In genomic region chr7:59228866-59229182, GRCm38 (mm10) we compare ENCODE assay signal across 8 mouse cellular contexts. TPM values are rescaled to one million over a fixed set of nuclear protein-coding genes. Genes with fewer than 3 reads are reported as not detected.
DNase-seq lines count a peak whose midpoint lies in the region; ATAC-seq lines count a peak whose summit lies in the region.

No protein-coding gene starts in this region.

- peak; percentile 73 for ATAC-seq in heart, embryonic 16.5 days (replicated peaks; ENCODE audit: extremely low read depth, insufficient read depth, low FRiP score)
- peak; percentile 83 for ATAC-seq in hindbrain, embryonic 12.5 days (ENCODE audit: low FRiP score)
- ATAC-seq in midbrain, embryonic 12.5 days (ENCODE audit: low FRiP score, low read depth): peak; percentile 74
- ATAC-seq in granulocyte monocyte progenitor cell, adult 5-6 weeks (replicated peaks; ENCODE audit: poor library complexity, severe bottlenecking): no peak

- H3K4me3 ChIP-seq in heart, embryonic 16.5 days (ENCODE audit: low read length): peak overlapping the region; percentile 98
- H3K4me3 ChIP-seq in hindbrain, embryonic 12.5 days: peak overlapping the region; percentile 78
- peak overlapping the region; percentile 98 for H3K4me3 ChIP-seq in midbrain, embryonic 12.5 days

- no peak for DNase-seq in heart, adult 8-10 months (ENCODE audit: low spot score)
- DNase-seq in WW6 (ENCODE audit: low read depth, low spot score): peak; percentile 48
- DNase-seq in adrenal gland, adult 8-10 months: no peak
- DNase-seq in frontal cortex, adult 2 months (ENCODE audit: extremely low spot score in 1 of 2, low spot score in 1 of 2): no peak

- peak overlapping the region; percentile 99 for H3K9ac ChIP-seq in heart, embryonic 16.5 days (ENCODE audit: low read length)
- peak overlapping the region; percentile 97 for H3K9ac ChIP-seq in hindbrain, embryonic 12.5 days
- H3K9ac ChIP-seq in midbrain, embryonic 12.5 days (replicated peaks): peak overlapping the region; percentile 98

- no peaks in the 10 kb centered on the region for H3K9me3 ChIP-seq in heart, embryonic 16.5 days (replicated peaks; ENCODE audit: control insufficient read depth, low read length)
- no peaks in the 10 kb centered on the region for H3K9me3 ChIP-seq in hindbrain, embryonic 12.5 days (replicated peaks)
- H3K9me3 ChIP-seq in midbrain, embryonic 12.5 days: no peaks in the 10 kb centered on the region

- H3K4me1 ChIP-seq in heart, embryonic 16.5 days (ENCODE audit: control insufficient read depth, insufficient read depth, low read length): peaks cover 11% of the 10 kb centered on the region
- peaks cover 12% of the 10 kb centered on the region; the same call in 1 of the 2 replicates for H3K4me1 ChIP-seq in hindbrain, embryonic 12.5 days
- 0 out of 2 replicates have a peak, but pooled peaks cover 9% of the 10 kb centered on the region for H3K4me1 ChIP-seq in midbrain, embryonic 12.5 days

- no peaks in the 10 kb centered on the region for H3K27me3 ChIP-seq in heart, embryonic 16.5 days (ENCODE audit: control insufficient read depth, insufficient read depth, low read length)
- no peaks in the 10 kb centered on the region for H3K27me3 ChIP-seq in hindbrain, embryonic 12.5 days
- no peaks in the 10 kb centered on the region for H3K27me3 ChIP-seq in midbrain, embryonic 12.5 days

- H3K36me3 ChIP-seq in heart, embryonic 16.5 days (ENCODE audit: control insufficient read depth, insufficient read depth): no peaks in the 10 kb centered on the region
- no peaks in the 10 kb centered on the region for H3K36me3 ChIP-seq in hindbrain, embryonic 12.5 days
- no peaks in the 10 kb centered on the region for H3K36me3 ChIP-seq in midbrain, embryonic 12.5 days

- under 1% methylated on average over 39 of the region's 39 CpGs for WGBS in heart, embryonic 16.5 days
- 0% methylated on average over 39 of the region's 39 CpGs for WGBS in hindbrain, embryonic 12.5 days
- under 1% methylated on average over 39 of the region's 39 CpGs for whole genome bisulfite sequencing in midbrain, embryonic 12.5 days

- peak overlapping the region; percentile 72 for H3K4me2 ChIP-seq in heart, embryonic 16.5 days (ENCODE audit: low read depth, low read length)
- peak overlapping the region; percentile 62 for H3K4me2 ChIP-seq in hindbrain, embryonic 12.5 days (replicated peaks)
- peak overlapping the region; percentile 61 for H3K4me2 ChIP-seq in midbrain, embryonic 12.5 days (replicated peaks)

- peak overlapping the region; percentile 99 for H3K27ac ChIP-seq in heart, embryonic 16.5 days (ENCODE audit: low read length)
- peak overlapping the region; percentile 99 for H3K27ac ChIP-seq in hindbrain, embryonic 12.5 days
- H3K27ac ChIP-seq in midbrain, embryonic 12.5 days (replicated peaks): peak overlapping the region; percentile 99

RNA-seq across cellular contexts. Expression of gene Ube3a, which starts 0.3 kb away (rescaled TPM):
- 108 TPM in 2 replicates for polyA plus RNA-seq in heart, embryonic 16.5 days (2015; fragmentation: Nextera tagmentation; extraction: Ambion mirVana)
- total RNA-seq in heart, adult 8-10 months (2022): 100 to 1,000 TPM; 128 to 136 (median 134) TPM
- polyA plus RNA-seq in hindbrain, embryonic 12.5 days (2016; fragmentation: Nextera tagmentation; extraction: Ambion mirVana): 190 and 218 TPM in 2 replicates
- polyA plus RNA-seq in midbrain, embryonic 12.5 days (2016; fragmentation: Nextera tagmentation; extraction: Ambion mirVana): 180 and 203 TPM in 2 replicates
- total RNA-seq in adrenal gland, adult 8-10 months (2022): 100 to 1,000 TPM; 132 to 172 (median 156) TPM
- polyA plus RNA-seq in frontal cortex, adult 2 months (2012; rRNA removed): 29.0 and 32.2 TPM in 2 replicates
- total RNA-seq in granulocyte monocyte progenitor cell, adult 5-6 weeks (2014; fragmentation: Nextera tagmentation): 51.9 and 69.7 TPM in 2 replicates
- 120 and 146 TPM in 2 replicates for total RNA-seq in granulocyte monocyte progenitor cell, adult 5-6 weeks (2017)
